Mouse (Mus musculus) forebrain, postnatal 0 days (tissue): ENCODE results near the gene Elf2. TPM values are rescaled to one million over a fixed set of nuclear protein-coding genes. Genes with fewer than 3 reads are reported as not detected.
A peak's percentile ranks its signal among the peaks of the same experiment; 100 is the strongest.
"Not testable (repeated sequence)": the region's sequence is repeated elsewhere in the genome, so short reads cannot be mapped to it uniquely, and the experiment has no call there.

Source experiments
- ATAC-seq: fragments of 200-750 bp; cut with Nextera tagmentation; 2 replicates; pipeline ENCODE4 v1.8.0; 2017; ENCODE audit warnings: mild to moderate bottlenecking, moderate library complexity
- DNase-seq: peaks from one replicate; pipeline ENCODE4 v3.0.0-alpha.2; 2015
- H3K27ac ChIP-seq: fragments of 300-500 bp; sonication (generic); 2 replicates; pipeline ENCODE4 v1.5.1; 2014; ENCODE audit warnings: low read depth, mild to moderate bottlenecking, antibody characterized with exemption, low read length, moderate library complexity, mixed read lengths
- H3K27me3 ChIP-seq: fragments of 300-500 bp; sonication (generic); 2 replicates; pipeline ENCODE4 v1.6.1; 2014; ENCODE audit warnings: mild to moderate bottlenecking, low read length, mixed read lengths; ENCODE audit not compliant: insufficient read depth
- H3K36me3 ChIP-seq: fragments of 300-500 bp; sonication (generic); 2 replicates; pipeline ENCODE4 v1.6.1; 2014; ENCODE audit warnings: mild to moderate bottlenecking, moderate library complexity; ENCODE audit not compliant: insufficient read depth
- H3K4me1 ChIP-seq: fragments of 300-500 bp; sonication (generic); 2 replicates; pipeline ENCODE4 v1.6.1; 2014; ENCODE audit warnings: antibody characterized with exemption; ENCODE audit not compliant: insufficient read depth
- H3K4me2 ChIP-seq: fragments of 300-500 bp; sonication (generic); 2 replicates; pipeline ENCODE4 v1.6.1; 2014; ENCODE audit warnings: low read depth, mild to moderate bottlenecking, moderate library complexity
- H3K4me3 ChIP-seq: fragments of 300-500 bp; sonication (generic); 2 replicates; pipeline ENCODE4 v1.5.1; 2014; ENCODE audit warnings: low read depth, low read length, mixed read lengths
- H3K9ac ChIP-seq: fragments of 300-500 bp; sonication (generic); 2 replicates; pipeline ENCODE4 v1.6.1; 2014; ENCODE audit warnings: mild to moderate bottlenecking
- H3K9me3 ChIP-seq: fragments of 300-500 bp; sonication (generic); 2 replicates; pipeline ENCODE4 v1.6.1; 2016; ENCODE audit warnings: low read length
- CTCF ChIP-seq: sonication (generic); IDR thresholded peaks from 2 replicates; pipeline ENCODE4 v1.5.1; 2016; ENCODE audit warnings: antibody characterized with exemption, control low read depth, low read depth
- WGBS: fragments of 180-500 bp; shearing (Covaris S2); extraction: QIAGEN DNeasy Blood & Tissue Kit; methylation state at CpG from one replicate; pipeline ENCODE4 v1.1.7; 2014; 5-methylcytosine and 5-hydroxymethylcytosine counted together
- polyA plus RNA-seq: library from polyadenylated mRNA; unstranded; fragments of >200 nt; fragmentation: Nextera tagmentation; extraction: Ambion mirVana; gene quantifications from 2 replicates; pipeline ENCODE4 v1.2.1, GENCODE M21; 2015
- total RNA-seq: library from RNA; depleted of rRNA; stranded (reverse); fragments of >200 nt; gene quantifications from 2 replicates; pipeline ENCODE4 v1.2.3, GENCODE M21; 2014

Gene Elf2
- total and polyA plus RNA-seq, 2 experiments from 2014 or later = 26.4 to 83.9 TPM

- WGBS = 70% methylated on average over 4 of the region's 4 CpGs
- no peak overlapping the region for H3K4me2 ChIP-seq
- ATAC-seq (no peak), DNase-seq (no peak)
- H3K27ac ChIP-seq = no peak overlapping the region
- H3K9me3 ChIP-seq = no peaks in the 10 kb centered on the region
- no peaks in the 10 kb centered on the region for H3K36me3 ChIP-seq
- no peak overlapping the region for H3K9ac ChIP-seq
- 0 out of 2 replicates have a peak, but pooled peaks cover under 1% of the 10 kb centered on the region for H3K4me1 ChIP-seq
- peak; percentile 62 for TF ChIP-seq CTCF
- no peaks in the 10 kb centered on the region; the same call in 1 of the 2 replicates for H3K27me3 ChIP-seq
- no peak overlapping the region for H3K4me3 ChIP-seq
Observed at GRCm38 (mm10) chr3:51353325-51354033, 13.0 kb upstream of the Elf2 start.

GRCm38 (mm10) chr3:51350806-51351205, 10.3 kb upstream of the Elf2 start:
- Histone ChIP-seq H3K27me3 (no peaks in the 10 kb centered on the region), H3K4me3 (no peak overlapping the region), H3K36me3 (no peaks in the 10 kb centered on the region), H3K4me2 (no peak overlapping the region), H3K9me3 (no peaks in the 10 kb centered on the region), H3K27ac (no peak overlapping the region), H3K9ac (no peak overlapping the region), H3K4me1 (no peaks in the 10 kb centered on the region)
- DNase-seq = no peak
- TF ChIP-seq CTCF = no peak
- 39% methylated on average over 3 of the region's 3 CpGs for WGBS
- ATAC-seq = no peak

GRCm38 (mm10) chr3:51348646-51349238, 8.3 kb upstream of the Elf2 start:
- Histone ChIP-seq H3K4me3 (no peak overlapping the region), H3K27ac (no peak overlapping the region), H3K36me3 (no peaks in the 10 kb centered on the region), H3K4me2 (no peak overlapping the region), H3K9ac (no peak overlapping the region), H3K9me3 (no peaks in the 10 kb centered on the region), H3K27me3 (no peaks in the 10 kb centered on the region), H3K4me1 (no peaks in the 10 kb centered on the region)
- 65% methylated on average over 3 of the region's 3 CpGs for WGBS
- DNase-seq (no peak), ATAC-seq (no peak)
- no peak for TF ChIP-seq CTCF

GRCm38 (mm10) chr3:51345017-51345416, 4.6 kb upstream of the Elf2 start:
- not testable (repeated sequence) for DNase-seq, H3K27me3 ChIP-seq, H3K9ac ChIP-seq, ATAC-seq, H3K9me3 ChIP-seq, H3K4me1 ChIP-seq, H3K36me3 ChIP-seq, H3K4me3 ChIP-seq, H3K27ac ChIP-seq, H3K4me2 ChIP-seq
- WGBS = 91% methylated on average over 2 of the region's 2 CpGs

GRCm38 (mm10) chr3:51344182-51344581, 3.7 kb upstream of the Elf2 start:
- not testable (repeated sequence) for H3K9me3 ChIP-seq, H3K27ac ChIP-seq, H3K9ac ChIP-seq, H3K4me3 ChIP-seq, H3K36me3 ChIP-seq, H3K4me2 ChIP-seq, H3K27me3 ChIP-seq, DNase-seq, H3K4me1 ChIP-seq, ATAC-seq
- WGBS = 87% methylated on average over 6 of the region's 6 CpGs

GRCm38 (mm10) chr3:51343260-51343659, 2.8 kb upstream of the Elf2 start:
- TF ChIP-seq CTCF = no peak
- DNase-seq (no peak), ATAC-seq (no peak)
- no peaks in the 10 kb centered on the region for H3K9me3 ChIP-seq
- H3K4me2 ChIP-seq = no peak overlapping the region
- no peaks in the 10 kb centered on the region for H3K4me1 ChIP-seq
- H3K27ac ChIP-seq = no peak overlapping the region
- no peak overlapping the region for H3K4me3 ChIP-seq
- WGBS = 86% methylated on average over 4 of the region's 4 CpGs
- no peaks in the 10 kb centered on the region for H3K27me3 ChIP-seq
- H3K36me3 ChIP-seq = no peaks in the 10 kb centered on the region
- H3K9ac ChIP-seq = no peak overlapping the region

GRCm38 (mm10) chr3:51342152-51342551, 1.7 kb upstream of the Elf2 start:
- WGBS = 4% methylated on average over 9 of the region's 9 CpGs
- Histone ChIP-seq H3K27ac (peak overlapping the region; percentile 96), H3K4me3 (peak overlapping the region; percentile 97), H3K27me3 (no peaks in the 10 kb centered on the region), H3K4me2 (peak overlapping the region; percentile 86), H3K9me3 (no peaks in the 10 kb centered on the region), H3K4me1 (no peaks in the 10 kb centered on the region), H3K36me3 (no peaks in the 10 kb centered on the region), H3K9ac (peak overlapping the region; percentile 87)
- DNase-seq (no peak), ATAC-seq (no peak)
- TF ChIP-seq CTCF = no peak
